Mouse (Mus musculus) midbrain, embryonic 13.5 days (tissue): ENCODE results near the gene Olfr1383. TPM values are rescaled to one million over a fixed set of nuclear protein-coding genes. Genes with fewer than 3 reads are reported as not detected.

Experiments used
- polyA plus RNA-seq: library from polyadenylated mRNA; unstranded; fragments of >200 nt; fragmentation: Nextera tagmentation; extraction: Ambion mirVana; gene quantifications from 2 replicates; pipeline ENCODE4 v1.2.1, GENCODE M21; 2015

The Olfr1383 gene
- polyA plus RNA-seq, 1 experiment from 2014 or later = not detected

Other genes with a start within 250 kb of the Olfr1383 start
- 0.15 TPM in 1 of 2 replicates, not detected in the other for gene Olfr1393, start 241.3 kb upstream of the Olfr1383 start, polyA plus RNA-seq
- not detected in 2 replicates for gene Olfr1392, start 234.4 kb upstream of the Olfr1383 start, polyA plus RNA-seq
- not detected in 2 replicates for gene Olfr10, start 214.9 kb upstream of the Olfr1383 start, polyA plus RNA-seq
- gene Olfr1391, start 196.9 kb upstream of the Olfr1383 start, polyA plus RNA-seq = not detected in 2 replicates
- gene Olfr1390, start 184.5 kb upstream of the Olfr1383 start, polyA plus RNA-seq = not detected in 2 replicates
- gene Olfr1389, start 96.6 kb upstream of the Olfr1383 start, polyA plus RNA-seq = not detected in 2 replicates
- not detected in 2 replicates for gene Olfr1388, start 83.0 kb upstream of the Olfr1383 start, polyA plus RNA-seq
- not detected in 2 replicates for gene Olfr1387, start 64.3 kb upstream of the Olfr1383 start, polyA plus RNA-seq
- not detected in 2 replicates for gene Olfr1386, start 54.6 kb upstream of the Olfr1383 start, polyA plus RNA-seq
- gene Olfr1385, start 30.6 kb upstream of the Olfr1383 start, polyA plus RNA-seq = not detected in 2 replicates
- gene Olfr1384, start 12.9 kb upstream of the Olfr1383 start, polyA plus RNA-seq = not detected in 2 replicates
- not detected in 2 replicates for gene Olfr1382, start 8.6 kb downstream of the Olfr1383 start, polyA plus RNA-seq
- not detected in 2 replicates for gene Olfr1381, start 23.8 kb downstream of the Olfr1383 start, polyA plus RNA-seq
- not detected in 2 replicates for gene Olfr1380, start 37.2 kb downstream of the Olfr1383 start, polyA plus RNA-seq
- 1.2 and 1.8 TPM in 2 replicates for gene Flt4, start 89.6 kb downstream of the Olfr1383 start, polyA plus RNA-seq
- gene Scgb3a1, start 144.0 kb downstream of the Olfr1383 start, polyA plus RNA-seq = not detected in 2 replicates
- 65.6 and 65.8 TPM in 2 replicates for gene Cnot6, start 193.1 kb downstream of the Olfr1383 start, polyA plus RNA-seq